Mouse (Mus musculus) small intestine, adult 2 months (tissue): ENCODE results near the gene Dusp13.

Experiments
- CTCF ChIP-seq: fragments of 200-500 bp; IDR thresholded peaks from 2 replicates; pipeline ENCODE4 v1.5.1; 2012; ENCODE audit warnings: low read depth, mild to moderate bottlenecking, control low read depth, inconsistent platforms, low read length, moderate library complexity, mixed read lengths; ENCODE audit not compliant: insufficient replicate concordance, insufficient read length; ENCODE audit errors: extremely low read depth
- POLR2A ChIP-seq: fragments of 200-500 bp; IDR thresholded peaks from 2 replicates; pipeline ENCODE4 v1.6.1; 2012; ENCODE audit warnings: low read depth, mild to moderate bottlenecking, control low read depth, inconsistent platforms, low read length, moderate library complexity

GRCm38 (mm10) chr14:21709545-21709944 is 41.4 kb downstream of the Dusp13 start:
- TF ChIP-seq POLR2A, result no peak
- no peak for TF ChIP-seq CTCF
